Mouse (Mus musculus) cerebellum, adult 9-10 months (tissue): ENCODE data around the gene Anapc2.

Experiments
- DNase-seq: peaks from one replicate; pipeline ENCODE4 v3.0.0; 2022

Anapc2 gene

GRCm38 (mm10) chr2:25305587-25306359 lies 33.5 kb downstream of the Anapc2 start:
- no peak for DNase-seq

DNA sequence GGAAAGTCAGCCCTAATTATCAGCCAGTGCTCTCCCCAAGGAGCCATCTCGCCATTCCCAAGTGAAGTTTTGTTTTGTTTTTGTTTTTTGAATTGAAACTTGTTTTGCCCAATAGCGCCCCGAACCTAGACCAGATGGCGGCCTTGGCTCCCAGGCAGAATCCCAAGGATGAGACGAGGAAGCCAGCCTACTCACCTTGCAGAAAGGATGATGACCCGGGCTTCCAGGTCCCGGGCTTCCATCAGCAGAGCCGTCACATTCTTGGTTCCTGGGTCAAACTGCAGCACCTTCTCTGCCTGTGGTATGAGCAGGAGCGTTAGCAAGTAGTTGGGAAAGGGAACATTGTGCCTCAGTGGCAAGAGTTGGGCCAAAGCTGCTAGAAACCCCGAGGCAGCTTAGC lies 37.9 kb downstream of the Anapc2 start:
- no peak for DNase-seq

- DNase-seq, result no peak
These were observed 38.7 kb downstream of the Anapc2 start for GRCm38 (mm10) chr2:25310969-25311368.

- no peak for DNase-seq
These were observed 39.2 kb downstream of the Anapc2 start for GRCm38 (mm10) chr2:25311491-25311891.

GRCm38 (mm10) chr2:25318119-25318966 lies 46.1 kb downstream of the Anapc2 start:
- peak; percentile 79 for DNase-seq

DNA sequence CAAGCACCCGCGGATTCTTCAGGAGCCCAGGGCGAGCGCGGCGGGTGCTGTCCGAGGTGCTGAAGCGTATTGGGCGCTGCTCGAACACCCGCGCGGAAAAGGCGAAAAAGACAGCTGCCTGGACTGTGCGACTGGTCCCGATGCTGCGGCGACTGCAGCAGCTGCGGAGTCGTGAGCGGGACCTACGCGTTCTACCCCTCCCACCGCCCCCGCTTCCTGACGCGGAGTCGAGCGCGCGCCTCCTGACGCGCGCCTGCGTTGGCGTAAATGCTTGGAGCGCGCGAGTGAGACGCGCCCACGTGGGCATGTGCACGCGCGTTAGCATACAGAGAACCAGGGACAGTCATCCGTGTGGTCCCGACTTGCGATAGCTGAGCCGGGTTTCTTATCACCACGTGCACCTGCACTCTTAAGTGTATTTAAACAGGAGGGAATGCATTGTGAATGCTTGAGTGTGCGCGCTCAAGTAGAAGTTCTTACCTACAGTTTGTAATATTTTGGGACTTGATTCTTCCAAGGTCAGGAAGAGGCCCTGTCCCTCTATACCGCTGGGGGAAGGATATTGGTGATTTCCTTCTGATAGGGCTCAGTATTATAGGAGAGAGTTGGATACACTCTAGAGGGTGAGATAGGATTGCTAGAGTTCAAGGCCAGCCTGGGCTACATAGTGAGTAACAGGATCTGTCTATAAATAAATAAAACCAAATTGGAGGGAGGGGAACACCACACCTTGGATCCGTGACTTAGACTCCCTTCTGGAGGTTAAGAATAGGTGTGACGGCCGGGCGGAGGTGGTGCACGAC lies 46.9 kb downstream of the Anapc2 start, which contains the start of gene Grin1:
Gene Grin1 (minus strand): TSS at position 217 of the 803 bp plus-strand sequence.
- peak; percentile 91 for DNase-seq

GRCm38 (mm10) chr2:25320084-25320483 lies 47.8 kb downstream of the Anapc2 start:
- DNase-seq, result peak; percentile 46

DNA sequence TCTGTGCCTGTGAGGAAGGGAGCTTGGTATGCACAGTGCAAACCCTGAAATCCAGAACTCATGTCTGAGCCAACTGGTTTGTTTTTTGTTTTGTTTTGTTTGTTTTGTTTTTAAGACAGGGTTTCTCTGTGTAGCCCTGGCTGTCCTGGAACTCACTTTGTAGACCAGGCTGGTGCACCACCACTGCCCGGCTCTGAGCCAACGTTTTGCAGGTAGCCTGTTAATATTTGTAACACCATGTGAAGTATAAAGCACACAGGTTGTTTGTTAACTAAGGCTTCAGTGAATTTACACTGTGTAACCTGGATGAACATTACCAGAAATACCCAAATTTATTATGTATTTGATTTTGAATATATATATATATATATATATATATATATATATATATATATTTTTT lies 53.8 kb downstream of the Anapc2 start:
- DNase-seq, result no peak

DNA sequence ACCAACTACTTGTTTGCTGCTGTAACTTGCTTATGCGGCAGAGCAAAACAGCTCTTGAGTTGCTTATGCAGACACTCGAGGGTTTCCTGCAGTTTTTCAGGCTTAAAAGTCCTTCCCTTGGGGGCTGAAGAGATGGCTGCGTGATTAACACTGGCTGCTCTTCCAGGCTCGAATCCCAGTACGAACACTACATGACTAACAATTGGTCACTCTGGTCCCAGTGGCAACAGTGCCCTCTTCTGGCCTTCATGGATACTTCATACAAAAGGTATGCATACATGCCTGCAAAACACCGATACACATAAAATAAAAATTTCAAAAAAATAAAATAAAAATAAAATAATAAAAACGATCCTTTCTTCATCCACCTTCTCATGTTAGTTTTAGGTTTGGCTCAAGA lies 56.2 kb downstream of the Anapc2 start:
- DNase-seq, result peak; percentile 71

- DNase-seq, result peak; percentile 45
These were observed 59.2 kb downstream of the Anapc2 start for GRCm38 (mm10) chr2:25331470-25331869.

DNA sequence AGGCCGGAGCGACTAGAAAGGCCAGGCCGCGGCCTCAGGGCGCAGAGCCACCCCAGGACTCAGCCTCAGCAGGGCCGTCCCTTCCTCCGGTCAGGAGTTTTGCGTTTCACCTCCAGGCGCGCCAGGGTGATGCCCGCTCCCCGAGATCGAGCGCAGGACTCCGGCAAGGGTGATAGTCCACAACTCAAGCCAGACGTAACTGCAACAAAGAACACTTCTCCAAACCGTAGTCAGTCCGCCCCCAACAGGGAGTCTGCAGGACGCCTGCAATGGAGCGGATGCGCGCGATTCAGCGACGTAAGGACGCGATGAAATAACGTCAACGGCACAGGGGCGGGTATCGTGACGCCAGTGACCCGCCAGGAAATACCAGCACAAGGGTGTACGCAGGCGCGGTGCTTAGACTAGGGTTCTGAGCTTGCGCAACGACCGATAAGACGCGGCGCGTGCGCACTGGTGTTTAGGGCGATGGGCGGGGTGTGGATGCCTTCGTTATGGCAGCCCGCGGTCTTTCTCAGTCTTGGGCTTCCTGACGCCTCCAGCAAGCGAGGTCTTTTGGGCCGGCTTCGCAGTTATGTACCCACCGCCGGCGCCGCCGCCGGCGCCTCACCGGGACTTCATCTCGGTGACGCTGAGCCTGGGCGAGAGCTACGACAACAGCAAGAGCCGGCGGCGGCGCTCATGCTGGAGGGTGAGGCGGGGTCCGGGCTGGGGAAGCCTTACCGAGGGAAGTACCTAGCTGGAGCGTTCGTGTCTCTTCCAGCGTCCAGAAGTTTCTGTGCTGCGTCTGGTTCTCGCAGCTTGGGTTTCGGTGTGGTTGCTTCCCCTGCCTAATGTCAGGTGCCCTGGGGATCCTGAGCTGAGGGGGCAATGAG lies 60.2 kb downstream of the Anapc2 start, which contains the start of gene Man1b1:
Gene Man1b1 (plus strand): TSS at position 53 of the 875 bp plus-strand sequence.
- peak; percentile 99 for DNase-seq

DNA sequence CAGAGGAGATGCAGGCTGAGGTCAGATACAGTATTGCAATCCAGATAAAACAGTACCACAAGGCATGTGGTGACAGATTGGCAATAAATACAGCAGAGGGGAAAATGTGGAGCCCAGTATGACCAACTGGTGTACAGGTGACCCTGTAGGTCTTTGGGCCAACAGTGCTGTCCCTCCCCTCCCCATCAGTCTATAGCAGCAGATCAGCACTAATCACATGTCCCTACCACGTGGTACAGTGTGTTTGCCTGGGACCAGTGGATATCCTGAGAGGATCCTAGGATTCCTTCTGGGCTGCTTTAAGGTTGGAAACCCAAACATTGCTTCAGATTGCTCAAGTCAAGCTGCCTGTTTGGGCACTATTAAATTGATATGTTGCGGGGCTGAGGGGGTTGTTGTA lies 61.3 kb downstream of the Anapc2 start:
- DNase-seq, result no peak
